ENCODE assay signal across 22 mouse cellular contexts in the genomic region with DNA sequence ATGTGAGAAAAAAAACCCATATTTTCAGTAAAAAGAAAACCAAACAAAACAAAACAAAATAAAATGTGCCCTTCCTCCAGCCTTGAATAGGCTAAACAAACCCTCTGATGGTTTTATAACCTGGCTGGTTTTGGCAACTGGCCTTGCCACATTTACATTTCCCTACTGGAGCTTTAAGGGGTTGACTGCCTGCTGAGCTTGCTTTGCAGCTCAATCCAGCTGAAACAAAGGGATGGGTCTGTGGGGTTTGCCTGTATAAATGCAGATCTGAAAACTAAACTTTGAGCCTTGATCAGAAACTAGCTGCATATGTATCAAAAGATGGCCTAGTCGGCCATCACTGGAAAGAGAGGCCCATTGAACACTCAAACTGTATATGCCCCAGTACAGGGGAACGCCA.
"Had no signal": no experiment of that assay in that cellular context is flagged by ENCODE, and none has a peak within 500 bp of the region (broad histone marks: within the 10 kb centered on the region; RNA-seq: fewer than 3 reads in every experiment).

No protein-coding gene starts in this region.

- DNase-seq: heart, postnatal 10 days; heart, postnatal 14 days; heart, postnatal 36 days; heart, postnatal 4 days; kidney, adult 11 months; kidney, adult 18-20 months; kidney, adult 2 months; kidney, adult 8-10 months; kidney, adult 9 months; kidney, postnatal 10 days; kidney, postnatal 14 days; kidney, postnatal 25 days; kidney, postnatal 36 days; kidney, postnatal 4 days; layer of hippocampus, adult 9-11 months; layer of hippocampus, postnatal 36 days had no signal

- ATAC-seq: hindbrain, embryonic 16.5 days; hindbrain, postnatal 0 days; inflammation-experienced regulatory T-cells, adult 6 months; intestine, embryonic 15.5 days; intestine, embryonic 16.5 days; intestine, postnatal 0 days had no signal
